Mouse (Mus musculus): ENCODE measurements around the gene Prdm4. TPM values are rescaled to one million over a fixed set of nuclear protein-coding genes. Genes with fewer than 3 reads are reported as not detected.
A peak's percentile ranks its signal among the peaks of the same experiment; 100 is the strongest.

Gene Prdm4
- 65.8 and 71.4 TPM in 2 replicates for total RNA-seq (2014; rRNA removed)
- 13.0 and 14.9 TPM in 2 replicates for polyA plus RNA-seq (2015; fragmentation: Nextera tagmentation; extraction: Ambion mirVana)

DNA sequence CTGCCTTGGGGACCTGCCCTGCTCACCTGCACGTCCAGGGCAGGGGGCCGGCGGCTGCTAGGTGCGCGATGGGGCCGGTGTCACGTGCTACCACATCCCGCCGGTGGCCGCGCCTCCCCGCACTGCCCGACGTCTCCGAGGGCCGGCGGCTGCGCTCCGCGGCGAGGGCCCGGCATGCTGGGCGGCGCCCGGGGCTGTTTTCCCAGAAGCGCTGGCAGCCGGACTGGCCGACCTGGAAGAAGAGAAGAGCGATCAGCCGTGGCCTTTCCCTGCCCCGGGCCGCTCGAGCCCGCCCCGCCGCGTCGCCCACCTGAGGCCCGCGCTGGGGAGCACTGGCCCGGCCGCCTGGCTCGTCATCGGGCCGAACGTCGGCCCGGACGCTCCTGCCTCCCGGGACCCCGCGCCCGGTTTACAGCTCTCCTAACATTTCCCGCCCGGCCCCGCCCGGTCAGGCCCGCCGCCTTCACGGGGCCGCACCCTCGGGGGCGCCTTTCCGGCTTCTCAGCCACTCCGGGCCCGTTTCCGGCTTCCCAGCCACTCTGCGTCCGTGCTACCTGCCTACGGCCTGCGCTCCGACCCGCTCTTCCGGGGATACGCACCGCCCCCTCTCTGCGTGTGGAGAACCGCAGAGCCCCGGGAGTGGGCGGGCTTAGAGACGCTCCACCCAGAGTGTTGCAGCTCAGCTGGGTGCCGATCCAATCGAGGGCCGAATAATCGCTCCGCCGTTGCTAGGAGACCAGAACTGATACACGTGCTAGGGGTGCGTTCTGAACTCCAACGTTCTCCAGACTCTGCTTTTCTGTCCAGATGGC lies at the start of gene Prdm4:
Gene Prdm4, minus strand, starts transcription at position 645 of the 812 bp plus-strand sequence.
- ATAC-seq (ENCODE audit: low FRiP score) = peak; percentile 100
- peak; percentile 70 for TF ChIP-seq CTCF (IDR thresholded peaks at IDR 0.05)
- WGBS = under 1% methylated on average over 81 of the region's 90 CpGs
- H3K27ac ChIP-seq (ENCODE audit: low read depth, low read length) = peak within 1 kb of the TSS; percentile 71
- no peaks in the 10 kb centered on the region for H3K27me3 ChIP-seq (ENCODE audit: insufficient read depth, low read length)
- peak within 1 kb of the TSS; percentile 69 for H3K4me3 ChIP-seq (ENCODE audit: low read depth, low read length)
- peak within 1 kb of the TSS; percentile 67 for H3K4me2 ChIP-seq (ENCODE audit: low read depth, low read length, poor library complexity, severe bottlenecking)
- H3K4me1 ChIP-seq (ENCODE audit: insufficient read depth, low read length) = peaks cover 4% of the 10 kb centered on the region; the same call in 1 of the 2 replicates
- H3K36me3 ChIP-seq (ENCODE audit: insufficient read depth, low read length) = peaks cover 12% of the 10 kb centered on the region
- peak; percentile 99 for DNase-seq (ENCODE audit: low spot score)
- peak within 1 kb of the TSS; percentile 77 for H3K9ac ChIP-seq (replicated peaks; ENCODE audit: low read length, poor library complexity, severe bottlenecking)
- no peaks in the 10 kb centered on the region for H3K9me3 ChIP-seq (ENCODE audit: low read length)

DNA sequence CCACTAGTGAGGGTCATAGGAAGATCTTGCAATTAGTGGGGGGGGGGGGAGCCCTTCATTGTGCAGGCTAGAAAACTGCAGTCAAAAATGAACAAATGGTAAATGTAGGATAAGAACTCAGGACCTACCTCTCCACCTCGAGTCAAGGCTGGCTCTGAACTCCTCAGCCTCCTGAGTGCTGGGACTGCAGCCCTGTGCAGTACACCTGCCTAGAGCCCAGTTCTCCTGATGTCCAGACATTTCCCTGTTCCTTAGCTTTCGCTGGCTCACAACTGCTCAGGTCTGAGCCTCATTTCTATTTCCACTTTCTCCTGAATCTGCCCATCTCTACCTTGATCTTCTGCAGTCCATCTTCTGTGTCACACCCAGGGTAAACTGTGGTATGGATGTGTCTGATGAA lies 49.5 kb upstream of the Prdm4 start:
- H3K27me3 ChIP-seq (ENCODE audit: insufficient read depth, low read length) = no peaks in the 10 kb centered on the region
- no peaks in the 10 kb centered on the region for H3K36me3 ChIP-seq (ENCODE audit: insufficient read depth, low read length)
- H3K9ac ChIP-seq (replicated peaks; ENCODE audit: low read length, poor library complexity, severe bottlenecking) = no peak overlapping the region
- H3K4me2 ChIP-seq (ENCODE audit: low read depth, low read length, poor library complexity, severe bottlenecking) = no peak overlapping the region
- no peak for ATAC-seq (ENCODE audit: low FRiP score)
- no peak overlapping the region for H3K4me3 ChIP-seq (ENCODE audit: low read depth, low read length)
- TF ChIP-seq CTCF (IDR thresholded peaks at IDR 0.05) = no peak
- no peak for DNase-seq (ENCODE audit: low spot score)
- H3K4me1 ChIP-seq (ENCODE audit: insufficient read depth, low read length) = no peaks in the 10 kb centered on the region
- H3K27ac ChIP-seq (ENCODE audit: low read depth, low read length) = no peak overlapping the region
- 62% methylated on average over 2 of the region's 2 CpGs for WGBS
- H3K9me3 ChIP-seq (ENCODE audit: low read length) = no peaks in the 10 kb centered on the region

DNA sequence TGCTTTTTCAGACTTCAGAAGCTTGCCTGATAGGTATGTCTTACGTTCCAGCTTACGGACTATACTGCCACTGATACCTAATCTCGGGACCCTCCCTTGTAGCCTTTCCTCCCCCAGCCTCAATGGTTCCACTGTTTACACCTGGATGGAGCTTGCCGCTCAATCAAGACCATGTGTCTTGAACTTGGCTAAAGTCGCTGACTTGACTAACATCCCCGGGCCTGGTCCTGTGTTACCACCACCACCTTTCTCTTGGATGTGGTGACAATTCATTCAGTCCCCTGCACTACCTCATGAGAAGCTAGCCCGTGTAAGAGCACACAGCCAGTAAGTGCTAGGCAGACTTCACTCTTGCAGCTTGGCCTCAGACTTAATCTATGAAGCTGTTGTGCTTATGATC lies 47.4 kb upstream of the Prdm4 start:
- TF ChIP-seq CTCF (IDR thresholded peaks at IDR 0.05) = no peak
- DNase-seq (ENCODE audit: low spot score) (no peak), ATAC-seq (ENCODE audit: low FRiP score) (no peak)
- H3K4me1 ChIP-seq (ENCODE audit: insufficient read depth, low read length) = no peaks in the 10 kb centered on the region
- no peaks in the 10 kb centered on the region for H3K9me3 ChIP-seq (ENCODE audit: low read length)
- H3K4me2 ChIP-seq (ENCODE audit: low read depth, low read length, poor library complexity, severe bottlenecking) = no peak overlapping the region
- no peaks in the 10 kb centered on the region for H3K27me3 ChIP-seq (ENCODE audit: insufficient read depth, low read length)
- 89% methylated on average over 7 of the region's 7 CpGs for whole genome bisulfite sequencing
- no peak overlapping the region for H3K9ac ChIP-seq (replicated peaks; ENCODE audit: low read length, poor library complexity, severe bottlenecking)
- H3K4me3 ChIP-seq (ENCODE audit: low read depth, low read length) = no peak overlapping the region
- no peak overlapping the region for H3K27ac ChIP-seq (ENCODE audit: low read depth, low read length)
- no peaks in the 10 kb centered on the region for H3K36me3 ChIP-seq (ENCODE audit: insufficient read depth, low read length)

DNA sequence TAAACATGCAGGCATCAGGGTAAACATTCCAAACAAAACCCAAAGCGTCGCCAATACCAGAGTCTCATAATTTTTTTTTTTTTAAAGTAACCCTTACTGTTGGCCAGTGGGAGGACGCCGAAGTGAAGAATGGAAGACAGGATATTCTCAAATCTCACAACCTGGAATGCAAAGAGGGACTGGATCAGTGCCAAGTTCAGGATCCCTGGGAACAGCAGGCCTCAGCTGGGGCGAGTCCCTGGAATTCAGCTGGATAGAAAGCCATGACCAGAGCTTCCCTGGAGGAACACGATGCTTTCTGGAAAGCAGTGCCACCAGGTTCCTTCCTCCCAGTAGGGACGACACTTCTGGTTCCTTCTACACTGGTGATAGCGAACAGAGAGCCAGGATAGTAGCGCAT lies 46.0 kb upstream of the Prdm4 start:
- Histone ChIP-seq H3K4me3 (ENCODE audit: low read depth, low read length) (no peak overlapping the region), H3K27me3 (ENCODE audit: insufficient read depth, low read length) (no peaks in the 10 kb centered on the region), H3K9ac (replicated peaks; ENCODE audit: low read length, poor library complexity, severe bottlenecking) (no peak overlapping the region), H3K9me3 (ENCODE audit: low read length) (no peaks in the 10 kb centered on the region), H3K27ac (ENCODE audit: low read depth, low read length) (no peak overlapping the region), H3K4me2 (ENCODE audit: low read depth, low read length, poor library complexity, severe bottlenecking) (no peak overlapping the region), H3K36me3 (ENCODE audit: insufficient read depth, low read length) (no peaks in the 10 kb centered on the region), H3K4me1 (ENCODE audit: insufficient read depth, low read length) (no peaks in the 10 kb centered on the region)
- no peak for TF ChIP-seq CTCF (IDR thresholded peaks at IDR 0.05)
- WGBS = 77% methylated on average over 9 of the region's 9 CpGs
- ATAC-seq (ENCODE audit: low FRiP score) (no peak), DNase-seq (ENCODE audit: low spot score) (no peak)

DNA sequence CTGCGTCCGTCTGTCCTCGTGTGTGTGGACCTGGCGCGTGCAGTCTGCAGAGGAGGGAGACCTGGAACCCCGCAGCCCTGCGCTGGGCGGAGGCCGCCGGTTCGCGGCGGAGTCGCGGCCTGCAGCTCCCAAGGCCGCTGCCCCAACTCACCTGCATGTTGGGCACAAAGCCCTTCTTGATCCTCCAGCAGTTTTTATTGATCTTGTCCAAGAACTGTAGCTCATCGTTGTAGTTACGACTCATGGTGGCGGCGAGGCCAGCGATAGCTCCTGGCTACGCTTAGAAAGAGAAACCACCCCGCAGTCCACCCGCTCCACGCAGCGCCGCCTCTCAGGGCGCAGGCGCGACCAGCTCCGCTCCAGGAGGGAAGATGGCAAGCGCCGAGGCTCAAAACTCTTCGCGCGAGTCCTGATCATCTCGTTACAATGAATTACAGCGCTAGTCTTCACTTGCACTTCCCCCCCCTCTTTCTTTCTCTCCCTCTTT lies 40.6 kb upstream of the Prdm4 start, which contains the start of gene Rtcb:
Gene Rtcb, minus strand, starts transcription at position 360 of the 487 bp plus-strand sequence.
- peak within 1 kb of the TSS; percentile 97 for H3K4me3 ChIP-seq (ENCODE audit: low read depth, low read length)
- peak within 1 kb of the TSS; percentile 77 for H3K4me2 ChIP-seq (ENCODE audit: low read depth, low read length, poor library complexity, severe bottlenecking)
- peaks cover 3% of the 10 kb centered on the region; the same call in 1 of the 2 replicates for H3K4me1 ChIP-seq (ENCODE audit: insufficient read depth, low read length)
- H3K27ac ChIP-seq (ENCODE audit: low read depth, low read length) = peak within 1 kb of the TSS; percentile 75
- ATAC-seq (ENCODE audit: low FRiP score) = peak; percentile 91
- TF ChIP-seq CTCF (IDR thresholded peaks at IDR 0.05) = peak; percentile 5; the same call in 1 of the 2 replicates
- WGBS = under 1% methylated on average over 38 of the region's 38 CpGs
- no peaks in the 10 kb centered on the region for H3K9me3 ChIP-seq (ENCODE audit: low read length)
- DNase-seq (ENCODE audit: low spot score) = peak; percentile 96
- peak within 1 kb of the TSS; percentile 90 for H3K9ac ChIP-seq (replicated peaks; ENCODE audit: low read length, poor library complexity, severe bottlenecking)
- peaks cover 9% of the 10 kb centered on the region for H3K36me3 ChIP-seq (ENCODE audit: insufficient read depth, low read length)
- H3K27me3 ChIP-seq (ENCODE audit: insufficient read depth, low read length) = no peaks in the 10 kb centered on the region

DNA sequence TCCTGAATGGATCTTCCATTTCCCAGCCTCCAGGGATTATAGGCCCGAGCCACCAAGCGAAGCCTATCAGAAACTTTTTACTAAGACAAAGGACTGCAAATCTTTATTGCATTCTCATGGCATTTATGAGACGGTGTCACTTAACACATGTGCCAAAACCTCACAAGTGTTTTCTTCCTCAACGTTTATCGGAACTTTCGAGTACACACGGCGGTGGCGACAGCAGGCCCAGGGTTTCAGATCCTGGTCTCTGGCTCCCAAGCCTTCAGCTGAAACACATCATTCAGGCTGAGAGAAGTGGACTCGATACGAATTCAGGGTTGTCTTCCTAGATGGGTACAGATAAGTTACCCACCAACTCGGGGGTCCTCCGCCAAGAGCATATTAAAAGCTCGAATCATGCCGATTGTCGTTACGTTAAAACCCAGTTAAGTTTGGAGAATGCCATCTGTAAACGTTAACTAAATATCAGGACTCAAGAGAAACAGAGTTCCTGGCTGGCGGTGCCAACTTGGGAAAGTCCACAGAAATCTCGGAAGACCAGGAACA lies 40.0 kb upstream of the Prdm4 start:
- H3K4me3 ChIP-seq (ENCODE audit: low read depth, low read length) = peak overlapping the region; percentile 97
- H3K36me3 ChIP-seq (ENCODE audit: insufficient read depth, low read length) = peaks cover 11% of the 10 kb centered on the region
- no peak for TF ChIP-seq CTCF (IDR thresholded peaks at IDR 0.05)
- no peak for DNase-seq (ENCODE audit: low spot score)
- H3K4me1 ChIP-seq (ENCODE audit: insufficient read depth, low read length) = peaks cover 3% of the 10 kb centered on the region; the same call in 1 of the 2 replicates
- H3K27me3 ChIP-seq (ENCODE audit: insufficient read depth, low read length) = no peaks in the 10 kb centered on the region
- H3K27ac ChIP-seq (ENCODE audit: low read depth, low read length) = peak overlapping the region; percentile 75
- WGBS = 5% methylated on average over 20 of the region's 20 CpGs
- ATAC-seq (ENCODE audit: low FRiP score) = no peak
- H3K9ac ChIP-seq (replicated peaks; ENCODE audit: low read length, poor library complexity, severe bottlenecking) = peak overlapping the region; percentile 90
- H3K4me2 ChIP-seq (ENCODE audit: low read depth, low read length, poor library complexity, severe bottlenecking) = peak overlapping the region; percentile 77
- H3K9me3 ChIP-seq (ENCODE audit: low read length) = no peaks in the 10 kb centered on the region
